Comparison of ENCODE assay signal across 19 mouse cellular contexts in the genomic region with DNA sequence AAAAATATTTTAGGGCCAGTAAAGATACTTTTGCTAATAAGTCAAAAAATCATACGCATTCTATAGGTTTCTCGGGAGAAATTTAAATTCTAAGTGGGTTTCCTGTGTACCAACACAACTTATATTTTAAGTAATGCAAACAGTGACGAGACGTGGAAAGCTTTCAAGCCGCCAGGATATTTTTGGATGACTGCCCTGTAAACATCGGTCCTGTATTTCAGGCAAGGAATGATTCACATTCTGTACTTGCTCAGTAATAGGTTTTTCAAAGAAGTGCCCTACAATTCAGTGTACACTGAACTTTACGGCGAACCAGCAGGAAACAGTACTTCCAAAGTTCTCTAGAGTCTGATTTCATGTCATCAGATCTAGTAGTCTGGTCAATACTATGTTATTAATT. TPM values are rescaled to one million over a fixed set of nuclear protein-coding genes. Genes with fewer than 3 reads are reported as not detected.
A peak's percentile ranks its signal among the peaks of the same experiment; 100 is the strongest.
DNase-seq lines count a peak whose midpoint lies in the region; ATAC-seq and TF ChIP-seq lines count a peak whose summit lies in the region.
"Had no signal": no experiment of that assay in that cellular context is flagged by ENCODE, and none has a peak within 500 bp of the region (broad histone marks: within the 10 kb centered on the region; RNA-seq: fewer than 3 reads in every experiment).

No protein-coding gene starts in this region.

- H3K27ac ChIP-seq in heart, embryonic 11.5 days (ENCODE audit: low read depth, low read length), result no peak overlapping the region
- H3K27ac ChIP-seq in lung, embryonic 14.5 days (ENCODE audit: low read depth), result no peak overlapping the region
- H3K27ac ChIP-seq: forebrain, embryonic 10.5 days; forebrain, embryonic 13.5 days; heart, embryonic 13.5 days; hindbrain, embryonic 12.5 days; hindbrain, embryonic 15.5 days had no signal

- no peaks in the 10 kb centered on the region for H3K36me3 ChIP-seq in heart, embryonic 11.5 days (ENCODE audit: control insufficient read depth, insufficient read depth, low read length)
- no peaks in the 10 kb centered on the region for H3K36me3 ChIP-seq in lung, embryonic 14.5 days (ENCODE audit: insufficient read depth)
- H3K36me3 ChIP-seq: forebrain, embryonic 10.5 days; heart, embryonic 13.5 days; hindbrain, embryonic 12.5 days; hindbrain, embryonic 15.5 days had no signal

- no peak overlapping the region for H3K4me3 ChIP-seq in heart, embryonic 11.5 days (ENCODE audit: low read depth, low read length)
- H3K4me3 ChIP-seq in lung, embryonic 14.5 days (ENCODE audit: low read depth, low read length), result no peak overlapping the region
- H3K4me3 ChIP-seq: forebrain, embryonic 10.5 days; forebrain, embryonic 13.5 days; heart, embryonic 13.5 days; hindbrain, embryonic 12.5 days; hindbrain, embryonic 15.5 days had no signal

- no peak for ATAC-seq in heart, embryonic 11.5 days (replicated peaks; ENCODE audit: insufficient number of reproducible peaks, low FRiP score, low TSS enrichment)
- ATAC-seq in lung, embryonic 14.5 days (ENCODE audit: insufficient read depth), result no peak
- ATAC-seq: forebrain, embryonic 13.5 days; forebrain, embryonic 16.5 days; intestine, postnatal 0 days; Patski had no signal

- no peak for TF ChIP-seq CTCF in lung, embryonic 14.5 days (IDR thresholded peaks at IDR 0.05; ENCODE audit: low read depth)

- WGBS in heart, embryonic 11.5 days (ENCODE audit: insufficient replicate concordance), result 90% methylated on average over 8 of the region's 8 CpGs
- WGBS in lung, embryonic 14.5 days, result 69% methylated on average over 8 of the region's 8 CpGs

- no peaks in the 10 kb centered on the region for H3K4me1 ChIP-seq in heart, embryonic 11.5 days (ENCODE audit: control insufficient read depth, insufficient read depth, low read length)
- no peaks in the 10 kb centered on the region for H3K4me1 ChIP-seq in lung, embryonic 14.5 days (ENCODE audit: insufficient read depth)
- H3K4me1 ChIP-seq: heart, embryonic 13.5 days had no signal

- intact Hi-C loops in gastrocnemius, postnatal 36 days (cut with DNase I), result no loop called here

- H3K27me3 ChIP-seq in heart, embryonic 11.5 days (ENCODE audit: control insufficient read depth, insufficient read depth, low read length), result no peaks in the 10 kb centered on the region
- H3K27me3 ChIP-seq in lung, embryonic 14.5 days (ENCODE audit: insufficient read depth, low read length), result no peaks in the 10 kb centered on the region
- H3K27me3 ChIP-seq: forebrain, embryonic 13.5 days; heart, embryonic 13.5 days; hindbrain, embryonic 12.5 days; hindbrain, embryonic 15.5 days; Patski had no signal

- H3K9me3 ChIP-seq in heart, embryonic 11.5 days (replicated peaks; ENCODE audit: control insufficient read depth, low read length), result no peaks in the 10 kb centered on the region
- no peaks in the 10 kb centered on the region for H3K9me3 ChIP-seq in lung, embryonic 14.5 days (ENCODE audit: low read depth, low read length)
- H3K9me3 ChIP-seq: forebrain, embryonic 13.5 days; heart, embryonic 13.5 days; hindbrain, embryonic 12.5 days; hindbrain, embryonic 15.5 days had no signal

- H3K4me2 ChIP-seq in heart, embryonic 11.5 days, result no peak overlapping the region
- no peak overlapping the region for H3K4me2 ChIP-seq in lung, embryonic 14.5 days
- H3K4me2 ChIP-seq: forebrain, embryonic 13.5 days; heart, embryonic 13.5 days; hindbrain, embryonic 12.5 days; hindbrain, embryonic 15.5 days had no signal

- H3K9ac ChIP-seq in heart, embryonic 11.5 days (ENCODE audit: low read depth, low read length), result no peak overlapping the region
- H3K9ac ChIP-seq in lung, embryonic 14.5 days, result no peak overlapping the region
- H3K9ac ChIP-seq: forebrain, embryonic 13.5 days; heart, embryonic 13.5 days; hindbrain, embryonic 12.5 days; hindbrain, embryonic 15.5 days had no signal

- peak; percentile 58 for DNase-seq in gastrocnemius, adult 18-20 months (ENCODE audit: low spot score)
- no peak for DNase-seq in gastrocnemius, postnatal 36 days
- peak; percentile 19 for DNase-seq in heart, adult 8-10 months (ENCODE audit: low spot score)
- peak; percentile 44 for DNase-seq in lung, embryonic 14.5 days
- no peak for DNase-seq in lung, postnatal 10 days
- DNase-seq: adrenal gland, postnatal 10 days; cerebellum, adult 18-20 months; cerebellum, adult 9-10 months; cerebellum, postnatal 14 days had no signal

RNA-seq across cellular contexts. Expression of a gene that starts 5.7 kb away (rescaled TPM):
- total RNA-seq in gastrocnemius, adult 18-20 months (2021), result 1 to 10 TPM; 1.0 TPM
- total RNA-seq in gastrocnemius, postnatal 36 days (2021), result under 1 TPM; 0.46 to 0.62 TPM
- under 1 TPM in 1 of 4 experiments, not detected in 3; 0.20 TPM for total RNA-seq in heart, adult 8-10 months (2022)
- 0.73 and 0.82 TPM in 2 replicates for polyA plus RNA-seq in heart, embryonic 11.5 days (2014; fragmentation: Nextera tagmentation; extraction: Ambion mirVana)
- polyA plus RNA-seq in lung, embryonic 14.5 days (2014; fragmentation: Nextera tagmentation; extraction: Ambion mirVana), result 0.20 and 0.32 TPM in 2 replicates
- total RNA-seq: hematopoietic stem cell, adult 5-6 weeks had no signal

Comparison
In these comparisons a context has a peak if more than half of its experiments do, and no peak if none do; other contexts are left out.
1. DNase-seq: peak in gastrocnemius, adult 18-20 months (single experiment), heart, adult 8-10 months (single experiment) and lung, embryonic 14.5 days (single experiment); none in gastrocnemius, postnatal 36 days (0 of 2) and lung, postnatal 10 days (single experiment).